Mouse (Mus musculus) heart, embryonic 15.5 days (tissue): ENCODE data around the gene Myh3. TPM values are rescaled to one million over a fixed set of nuclear protein-coding genes. Genes with fewer than 3 reads are reported as not detected.
"Not testable (repeated sequence)": the region's sequence is repeated elsewhere in the genome, so short reads cannot be mapped to it uniquely, and the experiment has no call there.

Source experiments
- ATAC-seq: fragments of 200-750 bp; cut with Nextera tagmentation; replicated peaks from 2 replicates; pipeline ENCODE4 v1.8.0; 2017; ENCODE audit warnings: low read depth, moderate TSS enrichment; ENCODE audit not compliant: insufficient number of reproducible peaks, insufficient read depth, low FRiP score
- H3K27ac ChIP-seq: fragments of 300-500 bp; sonication (generic); 2 replicates; pipeline ENCODE4 v1.5.1; 2015; ENCODE audit warnings: mild to moderate bottlenecking, inconsistent platforms
- H3K27me3 ChIP-seq: fragments of 300-500 bp; sonication (generic); 2 replicates; pipeline ENCODE4 v1.6.1; 2015; ENCODE audit warnings: inconsistent platforms
- H3K36me3 ChIP-seq: fragments of 300-500 bp; sonication (generic); 2 replicates; pipeline ENCODE4 v1.6.1; 2015; ENCODE audit warnings: mild to moderate bottlenecking, inconsistent platforms
- H3K4me1 ChIP-seq: fragments of 300-500 bp; sonication (generic); replicated peaks from 2 replicates; pipeline ENCODE4 v1.6.1; 2015; ENCODE audit warnings: inconsistent platforms
- H3K4me2 ChIP-seq: fragments of 300-500 bp; sonication (generic); 2 replicates; pipeline ENCODE4 v1.6.1; 2015; ENCODE audit warnings: inconsistent platforms, mild to moderate bottlenecking, moderate library complexity
- H3K4me3 ChIP-seq: fragments of 300-500 bp; sonication (generic); 2 replicates; pipeline ENCODE4 v1.5.1; 2015; ENCODE audit warnings: mild to moderate bottlenecking, inconsistent platforms
- H3K9ac ChIP-seq: fragments of 300-500 bp; sonication (generic); 2 replicates; pipeline ENCODE4 v1.6.1; 2015; ENCODE audit warnings: mild to moderate bottlenecking, inconsistent platforms
- H3K9me3 ChIP-seq: fragments of 300-500 bp; sonication (generic); replicated peaks from 2 replicates; pipeline ENCODE4 v1.6.1; 2016; ENCODE audit warnings: inconsistent platforms
- WGBS: fragments of 180-500 bp; shearing (Covaris S2); methylation state at CpG from one replicate; pipeline ENCODE4 v1.1.7; 2015; ENCODE audit warnings: mixed read lengths; 5-methylcytosine and 5-hydroxymethylcytosine counted together
- polyA plus RNA-seq: library from polyadenylated mRNA; unstranded; fragments of >200 nt; fragmentation: Nextera tagmentation; extraction: Ambion mirVana; gene quantifications from 2 replicates; pipeline ENCODE4 v1.2.1, GENCODE M21; 2015

Gene Myh3
- polyA plus RNA-seq, 1 experiment from 2014 or later = 0.74 TPM

DNA sequence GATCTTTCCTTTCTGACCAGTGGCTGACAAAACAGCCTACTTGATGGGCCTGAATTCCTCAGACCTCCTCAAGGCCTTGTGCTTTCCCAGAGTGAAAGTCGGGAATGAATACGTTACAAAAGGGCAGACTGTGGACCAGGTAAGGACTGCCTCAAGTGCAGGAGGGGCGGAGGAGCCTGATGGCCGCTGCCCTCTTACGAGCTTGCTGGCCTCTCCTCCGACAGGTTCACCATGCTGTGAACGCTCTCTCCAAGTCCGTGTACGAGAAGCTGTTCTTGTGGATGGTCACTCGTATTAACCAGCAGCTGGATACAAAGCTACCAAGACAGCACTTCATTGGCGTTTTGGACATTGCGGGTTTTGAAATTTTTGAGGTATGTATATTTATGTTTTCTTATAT, 9.1 kb downstream of the Myh3 start:
- Histone ChIP-seq H3K4me2 (no peak overlapping the region), H3K9me3 (no peaks in the 10 kb centered on the region), H3K27me3 (peaks cover 42% of the 10 kb centered on the region), H3K36me3 (no peaks in the 10 kb centered on the region), H3K9ac (no peak overlapping the region), H3K27ac (no peak overlapping the region), H3K4me1 (no peaks in the 10 kb centered on the region; the same call in 1 of the 2 replicates), H3K4me3 (no peak overlapping the region)
- no peak for ATAC-seq
- 78% methylated on average over 12 of the region's 12 CpGs for WGBS

DNA sequence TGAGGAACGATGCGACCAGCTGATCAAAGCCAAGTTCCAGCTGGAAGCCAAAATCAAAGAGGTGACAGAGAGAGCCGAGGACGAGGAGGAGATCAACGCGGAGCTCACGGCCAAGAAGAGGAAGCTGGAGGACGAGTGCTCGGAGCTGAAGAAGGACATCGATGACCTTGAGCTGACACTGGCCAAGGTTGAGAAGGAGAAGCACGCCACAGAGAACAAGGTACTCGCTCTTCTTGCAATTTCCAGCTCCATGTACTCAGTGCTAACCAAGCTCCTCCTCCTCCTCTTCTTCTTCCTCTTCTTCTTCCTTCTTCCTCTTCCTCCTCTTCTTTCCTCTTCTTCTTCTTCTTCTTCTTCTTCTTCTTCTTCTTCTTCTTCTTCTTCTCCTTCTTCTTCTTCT, 14.3 kb downstream of the Myh3 start:
- H3K4me2 ChIP-seq, H3K9ac ChIP-seq, H3K27ac ChIP-seq, H3K36me3 ChIP-seq, ATAC-seq, H3K4me3 ChIP-seq, H3K4me1 ChIP-seq, H3K9me3 ChIP-seq: not testable (repeated sequence)
- WGBS = 84% methylated on average over 12 of the region's 12 CpGs
- H3K27me3 ChIP-seq = peaks cover 34% of the 10 kb centered on the region

DNA sequence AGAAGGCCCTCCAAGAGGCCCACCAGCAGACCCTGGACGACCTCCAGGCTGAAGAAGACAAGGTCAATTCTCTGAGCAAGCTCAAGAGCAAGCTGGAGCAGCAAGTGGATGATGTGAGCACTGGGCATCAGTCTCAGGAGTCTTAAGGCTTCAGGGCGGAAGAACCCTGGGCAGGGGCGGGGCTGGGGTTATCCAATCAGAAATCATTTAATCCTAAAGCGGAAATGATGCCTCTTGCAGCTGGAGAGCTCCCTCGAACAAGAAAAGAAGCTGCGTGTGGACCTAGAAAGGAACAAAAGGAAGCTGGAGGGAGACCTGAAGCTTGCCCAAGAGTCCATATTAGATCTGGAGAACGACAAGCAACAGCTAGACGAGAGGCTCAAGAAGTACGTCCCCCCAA, 15.1 kb downstream of the Myh3 start:
- Histone ChIP-seq H3K36me3 (no peaks in the 10 kb centered on the region), H3K4me1 (no peaks in the 10 kb centered on the region), H3K9ac (no peak overlapping the region), H3K27ac (no peak overlapping the region), H3K4me3 (no peak overlapping the region), H3K9me3 (no peaks in the 10 kb centered on the region), H3K4me2 (no peak overlapping the region), H3K27me3 (peaks cover 34% of the 10 kb centered on the region)
- no peak for ATAC-seq
- 74% methylated on average over 9 of the region's 9 CpGs for WGBS

DNA sequence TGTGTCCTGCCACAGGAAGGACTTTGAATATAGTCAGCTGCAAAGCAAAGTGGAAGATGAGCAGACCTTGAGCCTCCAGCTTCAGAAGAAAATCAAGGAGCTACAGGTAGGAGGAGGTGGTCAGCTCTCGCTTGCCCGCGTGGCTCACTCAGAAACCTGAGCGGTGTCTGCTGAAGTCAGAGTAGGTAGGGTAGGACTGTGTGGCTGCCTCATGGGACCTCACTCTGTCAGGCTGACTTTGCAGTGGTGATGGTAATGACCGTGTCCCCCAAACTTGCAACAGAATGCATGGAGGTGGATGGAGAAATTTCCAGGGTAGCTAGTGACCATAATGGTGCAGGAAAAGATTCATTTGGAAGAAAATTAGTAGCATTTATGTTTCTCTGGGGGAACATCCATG, 15.6 kb downstream of the Myh3 start:
- H3K9me3 ChIP-seq = no peaks in the 10 kb centered on the region
- WGBS = 88% methylated on average over 5 of the region's 5 CpGs
- no peaks in the 10 kb centered on the region for H3K36me3 ChIP-seq
- no peaks in the 10 kb centered on the region for H3K4me1 ChIP-seq
- H3K27me3 ChIP-seq = peaks cover 37% of the 10 kb centered on the region
- no peak overlapping the region for H3K4me2 ChIP-seq
- H3K27ac ChIP-seq = no peak overlapping the region
- no peak overlapping the region for H3K9ac ChIP-seq
- no peak overlapping the region for H3K4me3 ChIP-seq
- ATAC-seq = no peak

- Histone ChIP-seq H3K4me1 (no peaks in the 10 kb centered on the region), H3K36me3 (no peaks in the 10 kb centered on the region), H3K9me3 (no peaks in the 10 kb centered on the region), H3K4me3 (no peak overlapping the region), H3K9ac (no peak overlapping the region), H3K27me3 (peaks cover 38% of the 10 kb centered on the region), H3K27ac (no peak overlapping the region), H3K4me2 (no peak overlapping the region)
- 56% methylated on average over 29 of the region's 29 CpGs for WGBS
- ATAC-seq = no peak
Observed at GRCm38 (mm10) chr11:67094470-67094869, 16.4 kb downstream of the Myh3 start.

DNA sequence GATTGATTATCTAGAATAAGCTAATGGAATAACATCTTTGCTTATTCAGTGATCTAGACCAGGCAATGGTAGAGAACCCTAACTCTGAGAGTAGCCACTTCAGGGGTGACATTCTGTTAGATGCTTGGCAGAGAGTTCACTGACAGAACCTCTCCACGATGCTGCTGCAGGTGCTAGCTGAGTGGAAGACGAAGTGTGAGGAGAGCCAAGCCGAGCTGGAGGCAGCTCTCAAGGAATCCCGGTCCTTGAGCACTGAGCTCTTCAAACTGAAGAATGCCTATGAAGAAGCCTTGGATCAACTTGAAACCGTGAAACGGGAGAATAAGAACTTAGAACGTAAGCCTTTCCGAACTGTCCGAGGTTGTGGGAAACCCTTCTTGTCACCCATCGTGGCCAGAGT, 19.6 kb downstream of the Myh3 start:
- Histone ChIP-seq H3K4me3 (no peak overlapping the region), H3K36me3 (no peaks in the 10 kb centered on the region), H3K4me2 (no peak overlapping the region), H3K27me3 (peaks cover 40% of the 10 kb centered on the region), H3K4me1 (no peaks in the 10 kb centered on the region), H3K27ac (no peak overlapping the region), H3K9ac (no peak overlapping the region), H3K9me3 (no peaks in the 10 kb centered on the region)
- WGBS = 85% methylated on average over 10 of the region's 10 CpGs
- no peak for ATAC-seq

DNA sequence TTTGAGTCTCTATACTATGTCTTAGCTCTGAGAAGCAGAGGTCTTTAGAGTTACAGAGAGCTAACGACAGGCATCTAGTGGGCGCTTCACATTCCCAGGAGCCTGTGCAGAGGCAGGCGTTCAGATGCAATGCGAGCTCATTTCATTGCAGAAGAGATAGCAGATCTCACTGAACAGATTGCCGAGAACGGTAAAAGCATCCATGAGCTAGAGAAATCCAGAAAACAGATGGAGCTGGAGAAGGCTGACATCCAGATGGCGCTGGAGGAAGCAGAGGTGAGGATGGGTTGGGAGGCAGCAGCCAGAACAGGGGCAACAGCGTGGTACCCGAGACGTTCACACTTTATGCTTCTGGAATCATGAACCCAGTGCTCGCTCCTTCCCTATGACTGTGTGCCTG, 20.3 kb downstream of the Myh3 start:
- H3K4me1 ChIP-seq = no peaks in the 10 kb centered on the region
- H3K4me3 ChIP-seq = no peak overlapping the region
- H3K9ac ChIP-seq = no peak overlapping the region
- H3K9me3 ChIP-seq = no peaks in the 10 kb centered on the region
- no peak overlapping the region for H3K27ac ChIP-seq
- 73% methylated on average over 11 of the region's 11 CpGs for WGBS
- peaks cover 36% of the 10 kb centered on the region for H3K27me3 ChIP-seq
- no peak overlapping the region for H3K4me2 ChIP-seq
- H3K36me3 ChIP-seq = no peaks in the 10 kb centered on the region
- no peak for ATAC-seq

DNA sequence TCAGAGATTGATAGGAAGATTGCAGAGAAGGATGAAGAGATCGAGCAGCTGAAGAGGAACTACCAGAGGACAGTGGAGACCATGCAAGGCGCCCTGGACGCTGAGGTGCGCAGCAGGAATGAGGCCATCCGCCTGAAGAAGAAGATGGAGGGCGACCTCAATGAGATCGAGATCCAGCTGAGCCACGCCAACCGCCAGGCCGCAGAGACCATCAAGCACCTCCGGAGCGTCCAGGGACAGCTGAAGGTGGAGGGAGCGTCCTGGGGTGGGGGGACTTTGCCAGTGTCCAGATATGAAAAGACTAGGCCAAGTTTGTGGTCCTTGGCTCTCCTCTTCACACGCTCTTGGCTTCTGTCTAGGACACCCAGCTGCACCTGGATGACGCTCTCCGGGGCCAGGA, 21.1 kb downstream of the Myh3 start:
- Histone ChIP-seq H3K4me2 (no peak overlapping the region), H3K27me3 (peaks cover 28% of the 10 kb centered on the region), H3K9ac (no peak overlapping the region), H3K9me3 (no peaks in the 10 kb centered on the region), H3K4me3 (no peak overlapping the region), H3K27ac (no peak overlapping the region), H3K36me3 (no peaks in the 10 kb centered on the region), H3K4me1 (no peaks in the 10 kb centered on the region)
- WGBS = 92% methylated on average over 16 of the region's 16 CpGs
- ATAC-seq = no peak

DNA sequence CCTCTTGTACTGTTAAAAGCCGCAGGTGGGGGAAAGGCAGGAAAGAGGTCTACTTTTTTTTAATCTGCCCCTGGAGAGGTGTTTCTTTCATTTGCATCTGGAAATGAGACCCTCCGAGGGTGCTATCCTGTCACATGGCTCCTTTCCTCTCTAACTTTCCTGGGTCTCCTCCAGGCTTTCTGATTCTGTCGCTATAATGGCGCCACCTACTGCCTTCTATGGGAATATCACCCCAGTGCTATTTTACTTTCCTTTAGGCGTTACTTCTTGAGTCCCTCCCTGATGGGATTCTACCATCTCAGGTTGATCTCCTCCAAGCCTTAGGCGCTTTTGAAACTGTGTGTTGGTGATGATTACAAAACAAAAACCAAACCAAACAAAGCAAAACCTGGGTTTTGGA, 22.1 kb downstream of the Myh3 start:
- Histone ChIP-seq H3K27me3 (peaks cover 22% of the 10 kb centered on the region), H3K4me3 (no peak overlapping the region), H3K9me3 (no peaks in the 10 kb centered on the region), H3K9ac (no peak overlapping the region), H3K36me3 (no peaks in the 10 kb centered on the region), H3K4me2 (no peak overlapping the region), H3K27ac (no peak overlapping the region), H3K4me1 (0 out of 2 replicates have a peak, but pooled peaks cover 7% of the 10 kb centered on the region)
- no peak for ATAC-seq
- WGBS = 26% methylated on average over 6 of the region's 6 CpGs

DNA sequence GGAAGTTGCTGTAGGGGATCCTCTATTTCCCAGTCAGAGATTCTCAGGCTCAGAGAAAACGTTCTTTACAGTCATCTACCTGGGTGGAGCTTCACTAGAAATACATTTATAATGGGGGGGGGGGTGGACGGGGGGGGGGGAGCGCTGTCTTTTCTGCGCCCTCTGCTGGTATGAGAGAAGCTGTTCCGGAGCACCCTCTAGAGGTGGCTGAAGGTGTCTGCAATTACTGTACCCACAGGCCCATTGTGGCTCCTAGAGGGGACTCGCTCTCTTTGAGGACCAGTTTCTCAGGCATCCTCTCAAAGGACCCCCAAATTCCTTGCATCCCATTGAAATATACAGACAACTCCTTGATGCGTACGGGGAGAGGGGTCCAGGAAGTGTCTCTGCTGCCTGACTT, 23.6 kb downstream of the Myh3 start:
- ATAC-seq = no peak
- WGBS = 21% methylated on average over 8 of the region's 8 CpGs
- H3K36me3 ChIP-seq = no peaks in the 10 kb centered on the region

DNA sequence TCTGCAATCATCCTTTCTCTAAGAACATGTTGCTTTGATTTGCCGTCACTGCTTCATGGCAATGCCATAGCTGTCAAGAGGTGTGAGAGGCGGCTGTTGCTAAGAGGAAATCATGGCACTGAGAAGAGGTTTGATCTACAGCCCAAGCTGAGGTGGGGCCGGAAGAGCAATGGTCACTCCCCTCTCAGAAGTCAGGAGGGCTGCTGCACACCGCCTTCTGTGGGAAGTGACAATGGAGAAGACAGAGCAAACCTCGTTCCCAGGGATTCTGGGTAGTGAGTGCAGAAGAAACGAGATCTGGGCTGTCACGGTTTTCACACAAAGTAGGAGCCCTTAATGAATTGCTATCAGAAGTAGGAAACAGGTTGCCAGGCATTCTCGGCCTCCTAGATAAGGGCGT, 25.2 kb downstream of the Myh3 start:
- Histone ChIP-seq H3K27me3 (peaks cover 12% of the 10 kb centered on the region), H3K36me3 (no peaks in the 10 kb centered on the region), H3K4me3 (no peak overlapping the region), H3K27ac (no peak overlapping the region), H3K4me1 (peaks cover 13% of the 10 kb centered on the region), H3K9me3 (no peaks in the 10 kb centered on the region), H3K9ac (no peak overlapping the region), H3K4me2 (no peak overlapping the region)
- WGBS = 78% methylated on average over 9 of the region's 9 CpGs
- ATAC-seq = no peak

More for the DNA sequence above, 23.6 kb downstream of the Myh3 start:
- Histone ChIP-seq H3K4me1 (peaks cover 13% of the 10 kb centered on the region), H3K4me3 (no peak overlapping the region), H3K27me3 (peaks cover 17% of the 10 kb centered on the region), H3K27ac (no peak overlapping the region), H3K9me3 (no peaks in the 10 kb centered on the region), H3K4me2 (no peak overlapping the region), H3K9ac (no peak overlapping the region)

- Histone ChIP-seq H3K4me3 (no peak overlapping the region), H3K9ac (no peak overlapping the region), H3K36me3 (no peaks in the 10 kb centered on the region), H3K27ac (peak overlapping the region; percentile 53), H3K4me2 (no peak overlapping the region), H3K27me3 (peaks cover 7% of the 10 kb centered on the region), H3K4me1 (peaks cover 13% of the 10 kb centered on the region), H3K9me3 (no peaks in the 10 kb centered on the region)
- no peak for ATAC-seq
- 44% methylated on average over 1 of the region's 1 CpGs for WGBS
Observed at GRCm38 (mm10) chr11:67104242-67104641, 26.1 kb downstream of the Myh3 start.
